36 mouse cellular contexts compared by ENCODE assay signal in genomic region chr16:32386826-32387225, GRCm38 (mm10). TPM values are rescaled to one million over a fixed set of nuclear protein-coding genes. Genes with fewer than 3 reads are reported as not detected.
DNase-seq lines count a peak whose midpoint lies in the region; ATAC-seq and TF ChIP-seq lines count a peak whose summit lies in the region.
"Had no signal": no experiment of that assay in that cellular context is flagged by ENCODE, and none has a peak within 500 bp of the region (broad histone marks: within the 10 kb centered on the region; RNA-seq: fewer than 3 reads in every experiment).

No protein-coding gene starts in this region.

- H3K27me3 ChIP-seq in cerebellum, adult 2 months (ENCODE audit: control insufficient read depth, insufficient read depth, low read length) = no peaks in the 10 kb centered on the region
- no peaks in the 10 kb centered on the region for H3K27me3 ChIP-seq in kidney, adult 2 months (replicated peaks; ENCODE audit: control insufficient read depth, insufficient read depth, low read length)
- H3K27me3 ChIP-seq in kidney, embryonic 15.5 days = no peaks in the 10 kb centered on the region
- H3K27me3 ChIP-seq: embryonic facial prominence, embryonic 13.5 days; forebrain, embryonic 15.5 days; heart, embryonic 12.5 days; hindbrain, embryonic 15.5 days; limb, embryonic 12.5 days; megakaryocyte, embryonic 14.5 days; midbrain, embryonic 13.5 days had no signal

- TF ChIP-seq CTCF in cerebellum, adult 2 months (IDR thresholded peaks at IDR 0.05; ENCODE audit: borderline replicate concordance, insufficient read depth, low read depth, low read length) = peak; percentile 13; the same call in 1 of the 2 replicates
- no peak; the same call in 1 of the 2 replicates for TF ChIP-seq CTCF in kidney, adult 2 months (conservative IDR thresholded peaks at IDR 0.05; ENCODE audit: insufficient read depth, insufficient read length, low read depth, low read length)

- H3K36me3 ChIP-seq in kidney, adult 2 months (ENCODE audit: control insufficient read depth, insufficient read depth, low read length) = peaks cover 10% of the 10 kb centered on the region
- peaks cover 79% of the 10 kb centered on the region for H3K36me3 ChIP-seq in kidney, embryonic 15.5 days

- WGBS in cerebellum, adult 2 months = 47% methylated on average over 3 of the region's 3 CpGs
- 66% methylated on average over 3 of the region's 3 CpGs for WGBS in kidney, adult 2 months
- WGBS in kidney, embryonic 15.5 days = 83% methylated on average over 3 of the region's 3 CpGs

- no peak overlapping the region for H3K9ac ChIP-seq in kidney, embryonic 15.5 days
- H3K9ac ChIP-seq: embryonic facial prominence, embryonic 13.5 days; forebrain, embryonic 15.5 days; heart, embryonic 12.5 days; hindbrain, embryonic 15.5 days; limb, embryonic 12.5 days; midbrain, embryonic 13.5 days had no signal

- no peaks in the 10 kb centered on the region for H3K9me3 ChIP-seq in kidney, embryonic 15.5 days (replicated peaks)
- H3K9me3 ChIP-seq: embryonic facial prominence, embryonic 13.5 days; forebrain, embryonic 10.5 days; forebrain, embryonic 15.5 days; G1E; heart, embryonic 12.5 days; hindbrain, embryonic 15.5 days; limb, embryonic 12.5 days; megakaryocyte, embryonic 14.5 days; midbrain, embryonic 13.5 days had no signal

- H3K27ac ChIP-seq in cerebellum, adult 2 months (ENCODE audit: insufficient read depth, low read length) = no peak overlapping the region
- H3K27ac ChIP-seq in kidney, adult 2 months (ENCODE audit: insufficient read depth, low read depth, low read length) = no peak overlapping the region
- no peak overlapping the region for H3K27ac ChIP-seq in kidney, embryonic 15.5 days
- H3K27ac ChIP-seq: embryonic facial prominence, embryonic 13.5 days; forebrain, embryonic 10.5 days; forebrain, embryonic 15.5 days; hindbrain, embryonic 15.5 days; limb, embryonic 12.5 days; midbrain, embryonic 13.5 days had no signal

- H3K4me2 ChIP-seq in kidney, embryonic 15.5 days = no peak overlapping the region
- H3K4me2 ChIP-seq: embryonic facial prominence, embryonic 13.5 days; forebrain, embryonic 15.5 days; heart, embryonic 12.5 days; hindbrain, embryonic 15.5 days; limb, embryonic 12.5 days; midbrain, embryonic 13.5 days had no signal

- ATAC-seq in kidney, embryonic 15.5 days (replicated peaks; ENCODE audit: low FRiP score) = no peak
- ATAC-seq: forebrain, embryonic 15.5 days; midbrain, embryonic 13.5 days had no signal

- no peaks in the 10 kb centered on the region for H3K4me1 ChIP-seq in cerebellum, adult 2 months (ENCODE audit: control insufficient read depth, insufficient read depth, low read length)
- H3K4me1 ChIP-seq in kidney, adult 2 months (ENCODE audit: control insufficient read depth, insufficient read depth, low read length) = no peaks in the 10 kb centered on the region
- no peaks in the 10 kb centered on the region for H3K4me1 ChIP-seq in kidney, embryonic 15.5 days
- H3K4me1 ChIP-seq: embryonic facial prominence, embryonic 13.5 days; forebrain, embryonic 10.5 days; forebrain, embryonic 15.5 days; heart, embryonic 12.5 days; hindbrain, embryonic 15.5 days; limb, embryonic 12.5 days; midbrain, embryonic 13.5 days had no signal

- no peak overlapping the region for H3K4me3 ChIP-seq in cerebellum, adult 2 months (replicated peaks; ENCODE audit: insufficient read depth, low read depth, low read length)
- no peak overlapping the region for H3K4me3 ChIP-seq in kidney, adult 2 months (ENCODE audit: insufficient read depth, low read depth, low read length)
- no peak overlapping the region for H3K4me3 ChIP-seq in kidney, embryonic 15.5 days (replicated peaks)
- H3K4me3 ChIP-seq: embryonic facial prominence, embryonic 13.5 days; forebrain, embryonic 10.5 days; forebrain, embryonic 15.5 days; heart, embryonic 12.5 days; hindbrain, embryonic 15.5 days; limb, embryonic 12.5 days; megakaryocyte, embryonic 14.5 days; midbrain, embryonic 13.5 days had no signal

- TF ChIP-seq POLR2A in cerebellum, adult 2 months (IDR thresholded peaks at IDR 0.05; ENCODE audit: borderline replicate concordance, insufficient read depth, low read length) = no peak
- TF ChIP-seq POLR2A in kidney, adult 2 months (IDR thresholded peaks at IDR 0.05; ENCODE audit: low read depth, low read length) = no peak

- DNase-seq in cerebellum, adult 2 months = no peak
- no peak for DNase-seq in cerebellum, adult 11-12 months
- DNase-seq in kidney, adult 2 months = peak; percentile 31
- no peak for DNase-seq in kidney, adult 8-10 months
- DNase-seq in kidney, postnatal 4 days = peak; percentile 15 to 27
- peak; percentile 19 for DNase-seq in 416B (ENCODE audit: low read depth)
- no peak for DNase-seq in adrenal gland, adult 18-20 months (ENCODE audit: low spot score in 2 of 2)
- DNase-seq: adrenal gland, postnatal 25 days; gastrocnemius, postnatal 25 days; heart, adult 18-20 months; lung, postnatal 4 days; thymus, adult 2 months; thymus, postnatal 36 days had no signal

RNA-seq across cellular contexts. Expression of gene Tm4sf19, which starts 13.5 kb away (rescaled TPM):
- not detected in 2 replicates for polyA plus RNA-seq in cerebellum, adult 2 months (2012; rRNA removed)
- polyA plus RNA-seq in kidney, adult 2 months (2012; rRNA removed) = 0.07 and 0.08 TPM in 2 replicates
- polyA plus RNA-seq in kidney, embryonic 15.5 days (2015; fragmentation: Nextera tagmentation; extraction: Ambion mirVana) = 0.55 TPM in 1 of 2 replicates, not detected in the other
- 1 to 10 TPM in 1 of 2 experiments, under 1 TPM in 1; 0.33 to 1.3 TPM for total RNA-seq in adrenal gland, adult 18-20 months (2021)
- total RNA-seq: adrenal gland, postnatal 25 days; common myeloid progenitor, adult 5-6 weeks; gastrocnemius, adult 18-20 months; gastrocnemius, postnatal 25 days; heart, adult 18-20 months; hematopoietic stem cell, adult 5-6 weeks; left cerebral cortex, adult 18-20 months; left cerebral cortex, postnatal 14 days; liver, adult 2 months; monocyte, adult 5-6 weeks had no signal
- polyA plus RNA-seq: embryonic facial prominence, embryonic 13.5 days; forebrain, embryonic 10.5 days; forebrain, embryonic 15.5 days; frontal cortex, adult 2 months; G1E; heart, embryonic 12.5 days; heart, postnatal 0 days; hindbrain, embryonic 15.5 days; intestine, embryonic 14.5 days; limb, embryonic 12.5 days; liver, adult 2 months; liver, embryonic 16.5 days; lung, embryonic 16.5 days; midbrain, embryonic 13.5 days; neural tube, embryonic 14.5 days had no signal

RNA-seq across cellular contexts. Expression of gene Tctex1d2, which starts 32.7 kb away (rescaled TPM):
- polyA plus RNA-seq in cerebellum, adult 2 months (2012; rRNA removed) = 24.7 and 25.2 TPM in 2 replicates
- polyA plus RNA-seq in kidney, adult 2 months (2012; rRNA removed) = 11.1 and 12.0 TPM in 2 replicates
- 32.0 and 33.6 TPM in 2 replicates for polyA plus RNA-seq in kidney, embryonic 15.5 days (2015; fragmentation: Nextera tagmentation; extraction: Ambion mirVana)
- 1 to 10 TPM; 5.0 to 5.6 TPM for total RNA-seq in adrenal gland, adult 18-20 months (2021)

RNA-seq across cellular contexts. Expression of gene Pcyt1a, which starts 43.9 kb away (rescaled TPM):
- 33.4 and 35.4 TPM in 2 replicates for polyA plus RNA-seq in cerebellum, adult 2 months (2012; rRNA removed)
- polyA plus RNA-seq in kidney, adult 2 months (2012; rRNA removed) = 42.9 and 43.8 TPM in 2 replicates
- polyA plus RNA-seq in kidney, embryonic 15.5 days (2015; fragmentation: Nextera tagmentation; extraction: Ambion mirVana) = 35.8 and 41.3 TPM in 2 replicates
- 10 to 100 TPM; 74.2 to 88.0 TPM for total RNA-seq in adrenal gland, adult 18-20 months (2021)

RNA-seq across cellular contexts. Expression of gene Ubxn7, which starts 54.8 kb away (rescaled TPM):
- 18.1 and 18.8 TPM in 2 replicates for polyA plus RNA-seq in cerebellum, adult 2 months (2012; rRNA removed)
- polyA plus RNA-seq in kidney, adult 2 months (2012; rRNA removed) = 10.4 and 14.6 TPM in 2 replicates
- polyA plus RNA-seq in kidney, embryonic 15.5 days (2015; fragmentation: Nextera tagmentation; extraction: Ambion mirVana) = 25.4 and 27.3 TPM in 2 replicates
- 10 to 100 TPM; 38.0 to 54.8 TPM for total RNA-seq in adrenal gland, adult 18-20 months (2021)

Comparison
In these comparisons a context has a peak if more than half of its experiments do, and no peak if none do; other contexts are left out.
1. DNase-seq: peak in kidney, adult 2 months (single experiment), kidney, postnatal 4 days (2 of 2) and 416B (single experiment); none in cerebellum, adult 2 months (0 of 2), cerebellum, adult 11-12 months (single experiment), kidney, adult 8-10 months (0 of 2) and adrenal gland, adult 18-20 months (0 of 2).